Mouse (Mus musculus): ENCODE results near the gene Ppfibp1. TPM values are rescaled to one million over a fixed set of nuclear protein-coding genes. Genes with fewer than 3 reads are reported as not detected.

Ppfibp1 gene
- total and polyA plus RNA-seq, 3 experiments, result 23.4 to 28.2 (median 28.2) TPM

DNA sequence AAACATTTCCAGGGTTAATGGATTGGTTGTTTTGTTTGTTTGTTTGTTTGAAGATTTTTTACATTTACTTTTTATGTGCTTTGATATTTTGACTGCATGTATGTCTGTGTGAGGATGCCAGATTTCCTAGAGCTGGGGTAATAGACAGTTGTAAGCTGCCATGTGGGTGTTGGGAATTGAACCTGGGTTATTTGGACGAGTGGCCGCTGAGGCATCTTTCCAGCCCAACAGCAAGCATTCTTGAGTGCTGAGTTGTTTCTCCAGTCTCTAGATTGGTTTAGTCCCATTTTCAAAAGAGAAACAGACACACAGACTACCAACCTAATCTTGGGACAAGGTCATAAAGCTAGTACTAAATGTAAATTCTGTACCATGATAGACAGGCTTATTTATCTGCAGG is 22.5 kb downstream of the Ppfibp1 start:
- peaks cover 11 to 40% of the 10 kb centered on the region in 2 experiments for H3K4me1 ChIP-seq (ENCODE audit: control insufficient read depth in 1 of 2, insufficient read depth in 2 of 2)
- peaks cover 0 to 5% of the 10 kb centered on the region in 2 experiments for H3K36me3 ChIP-seq (replicated peaks in 1 of 2; ENCODE audit: control insufficient read depth in 1 of 2, insufficient read depth in 1 of 2, low read length in 1 of 2)
- H3K9me3 ChIP-seq (replicated peaks; ENCODE audit: low read length), result no peaks in the 10 kb centered on the region
- no peaks in the 10 kb centered on the region; the same call in 1 of the 2 replicates for H3K79me2 ChIP-seq (replicated peaks; ENCODE audit: control insufficient read depth, extremely low read depth, insufficient read depth, poor library complexity, severe bottlenecking)
- in situ Hi-C loops (cut with MboI; ENCODE audit: low pct_ligation_motif_present, low pct_unique_long_range_greater_than_20kb, low sequenced_read_pairs) (no loop called here), dilution Hi-C loops (cut with MboI; ENCODE audit: extremely low pct_ligation_motif_present, extremely low pct_unique_long_range_greater_than_20kb, low sequenced_read_pairs) (no loop called here)
- H3K4me2 ChIP-seq (ENCODE audit: insufficient read depth, low read depth, poor library complexity, severe bottlenecking), result no peak overlapping the region
- no peak for DNase-seq (ENCODE audit: extremely low read depth)
- no peak overlapping the region for H3K4me3 ChIP-seq (replicated peaks in 1 of 3; ENCODE audit: low read depth in 2 of 3, low read length in 2 of 3, poor library complexity in 1 of 3)
- no peaks in the 10 kb centered on the region for H3K27me3 ChIP-seq (replicated peaks)
- TF ChIP-seq ELF1 (IDR thresholded peaks at IDR 0.05; ENCODE audit: low read depth, low read length) (no peak), MAX (IDR thresholded peaks at IDR 0.05; ENCODE audit: low read length) (no peak), ZNF384 (IDR thresholded peaks at IDR 0.05; ENCODE audit: low read depth, low read length) (no peak), CHD2 (IDR thresholded peaks at IDR 0.05; ENCODE audit: low read length) (no peak), TCF12 (IDR thresholded peaks at IDR 0.05; ENCODE audit: low read depth, low read length) (no peak), SMC3 (IDR thresholded peaks at IDR 0.05; ENCODE audit: low read depth, low read length) (no peak), SIN3A (IDR thresholded peaks at IDR 0.05; ENCODE audit: low read length) (no peak), RCOR1 (conservative IDR thresholded peaks at IDR 0.05; ENCODE audit: low read depth, low read length) (no peak), MAZ (IDR thresholded peaks at IDR 0.05; ENCODE audit: low read depth, low read length) (no peak), MAFK (IDR thresholded peaks at IDR 0.05; ENCODE audit: insufficient replicate concordance, low read length) (no peak), CHD1 (IDR thresholded peaks at IDR 0.05; ENCODE audit: low read depth, low read length) (no peak), NELFE (IDR thresholded peaks at IDR 0.05; ENCODE audit: low read depth, low read length) (no peak), TBP (conservative IDR thresholded peaks at IDR 0.05; ENCODE audit: low read depth, low read length) (no peak), ZKSCAN1 (IDR thresholded peaks at IDR 0.05; ENCODE audit: borderline replicate concordance, low read depth, low read length) (no peak), ZMIZ1 (IDR thresholded peaks at IDR 0.05; ENCODE audit: low read depth, low read length) (no peak)
- H3K27ac ChIP-seq (ENCODE audit: insufficient read depth, low read depth), result no peak overlapping the region
- no peak overlapping the region for H3K9ac ChIP-seq (ENCODE audit: insufficient read depth, low read depth)

DNA sequence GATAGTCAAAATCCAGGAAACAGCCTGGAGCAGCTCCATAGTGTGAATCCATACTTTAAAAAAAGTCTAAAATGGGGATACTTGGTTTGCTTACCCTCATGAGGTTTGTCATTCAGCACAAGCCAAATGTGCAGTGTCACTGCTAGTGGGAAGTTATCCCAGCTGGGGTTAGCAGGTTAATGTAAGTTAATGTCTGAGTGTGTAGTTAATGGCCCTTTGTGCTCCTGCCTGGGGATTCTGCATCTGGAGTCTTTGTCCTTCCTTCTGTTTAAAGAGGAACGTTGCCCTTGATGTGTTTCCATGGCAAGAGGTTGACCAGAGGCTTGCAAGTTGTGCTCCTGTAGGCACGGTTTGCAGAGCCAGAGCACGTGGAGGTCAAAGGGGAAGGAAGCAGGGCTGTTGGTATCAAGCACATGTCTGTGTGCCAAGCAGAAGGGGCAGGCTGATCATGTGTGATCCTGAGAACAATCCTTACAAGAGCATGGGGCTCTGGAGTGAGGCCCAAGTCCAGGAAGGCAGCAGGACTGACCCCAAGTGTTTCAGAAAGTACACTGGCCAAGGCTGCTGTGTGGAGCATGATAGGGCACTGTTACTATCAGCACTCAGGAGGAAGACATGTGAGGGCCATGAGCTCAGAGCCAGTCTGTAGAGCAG is 24.7 kb downstream of the Ppfibp1 start:
- Histone ChIP-seq H3K27me3 (replicated peaks) (no peaks in the 10 kb centered on the region), H3K27ac (ENCODE audit: insufficient read depth, low read depth) (no peak overlapping the region), H3K9ac (ENCODE audit: insufficient read depth, low read depth) (no peak overlapping the region), H3K79me2 (replicated peaks; ENCODE audit: control insufficient read depth, extremely low read depth, insufficient read depth, poor library complexity, severe bottlenecking) (no peaks in the 10 kb centered on the region; the same call in 1 of the 2 replicates), H3K4me2 (ENCODE audit: insufficient read depth, low read depth, poor library complexity, severe bottlenecking) (no peak overlapping the region), H3K4me1 (ENCODE audit: control insufficient read depth in 1 of 2, insufficient read depth in 2 of 2) (peaks cover 11 to 40% of the 10 kb centered on the region in 2 experiments), H3K9me3 (replicated peaks; ENCODE audit: low read length) (no peaks in the 10 kb centered on the region), H3K4me3 (replicated peaks in 1 of 3; ENCODE audit: low read depth in 2 of 3, low read length in 2 of 3, poor library complexity in 1 of 3) (no peak overlapping the region), H3K36me3 (replicated peaks in 1 of 2; ENCODE audit: control insufficient read depth in 1 of 2, insufficient read depth in 1 of 2, low read length in 1 of 2) (peaks cover 0 to 5% of the 10 kb centered on the region in 2 experiments)
- TF ChIP-seq ETS1 (conservative IDR thresholded peaks at IDR 0.05; ENCODE audit: low read depth, low read length) (no peak), ZNF384 (IDR thresholded peaks at IDR 0.05; ENCODE audit: low read depth, low read length) (no peak), MAX (IDR thresholded peaks at IDR 0.05; ENCODE audit: low read length) (no peak), TCF12 (IDR thresholded peaks at IDR 0.05; ENCODE audit: low read depth, low read length) (no peak), EP300 (IDR thresholded peaks at IDR 0.05; ENCODE audit: low read length) (no peak), JUND (conservative IDR thresholded peaks at IDR 0.05; ENCODE audit: low read depth, low read length) (no peak), PAX5 (IDR thresholded peaks at IDR 0.05; ENCODE audit: low read length) (no peak), ZKSCAN1 (IDR thresholded peaks at IDR 0.05; ENCODE audit: borderline replicate concordance, low read depth, low read length) (no peak), ZC3H11A (IDR thresholded peaks at IDR 0.05; ENCODE audit: low read depth, low read length) (no peak), SMC3 (IDR thresholded peaks at IDR 0.05; ENCODE audit: low read depth, low read length) (no peak), CHD2 (IDR thresholded peaks at IDR 0.05; ENCODE audit: low read length) (no peak), BHLHE40 (IDR thresholded peaks at IDR 0.05; ENCODE audit: low read depth, low read length) (no peak), SIN3A (IDR thresholded peaks at IDR 0.05; ENCODE audit: low read length) (no peak), E2F4 (IDR thresholded peaks at IDR 0.05; ENCODE audit: insufficient replicate concordance, low read depth, low read length) (no peak), TBP (conservative IDR thresholded peaks at IDR 0.05; ENCODE audit: low read depth, low read length) (no peak), ZMIZ1 (IDR thresholded peaks at IDR 0.05; ENCODE audit: low read depth, low read length) (no peak), GABPA (IDR thresholded peaks at IDR 0.05; ENCODE audit: insufficient replicate concordance, low read depth, low read length) (no peak), MXI1 (IDR thresholded peaks at IDR 0.05; ENCODE audit: low read depth, low read length) (no peak), IRF4 (IDR thresholded peaks at IDR 0.05; ENCODE audit: low read depth, low read length) (no peak), MEF2A (IDR thresholded peaks at IDR 0.05; ENCODE audit: borderline replicate concordance, low read depth, low read length) (no peak)
- no peak for DNase-seq (ENCODE audit: extremely low read depth)
- dilution Hi-C loops (cut with MboI; ENCODE audit: extremely low pct_ligation_motif_present, extremely low pct_unique_long_range_greater_than_20kb, low sequenced_read_pairs) (no loop called here), in situ Hi-C loops (cut with MboI; ENCODE audit: low pct_ligation_motif_present, low pct_unique_long_range_greater_than_20kb, low sequenced_read_pairs) (no loop called here)
